Mouse (Mus musculus): ENCODE measurements around the gene Isyna1.

Isyna1 gene

DNA sequence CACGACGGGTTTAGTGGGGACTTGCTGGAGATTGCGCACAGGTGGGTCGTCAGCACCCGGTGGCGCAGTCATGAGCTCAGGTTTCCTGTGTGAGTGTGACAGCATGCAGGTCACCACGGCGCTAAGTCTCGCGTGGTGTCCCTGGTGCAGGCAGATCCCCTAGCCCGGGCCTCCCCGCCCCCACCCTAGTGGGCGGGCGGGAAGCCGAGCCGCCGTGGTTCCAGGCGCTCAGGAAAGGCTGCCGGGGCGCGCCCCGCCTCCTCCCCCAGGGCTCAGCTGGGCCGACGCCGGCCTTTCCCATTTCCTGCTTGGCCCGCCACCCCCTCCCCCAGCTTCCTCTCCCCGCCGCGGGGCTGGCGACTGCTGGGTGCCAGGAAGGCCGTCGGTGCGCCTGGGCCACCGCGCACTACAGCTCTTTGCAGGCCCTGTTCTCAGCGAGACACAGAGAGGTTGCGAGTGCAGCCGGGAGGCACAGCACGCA, 15.2 kb downstream of the Isyna1 start:
- TF ChIP-seq POU5F1 (IDR thresholded peaks at IDR 0.05; ENCODE audit: borderline replicate concordance, low read length) (no peak), NANOG (IDR thresholded peaks at IDR 0.05; ENCODE audit: borderline replicate concordance, low read length) (no peak)
- no peaks in the 10 kb centered on the region for H3K9me3 ChIP-seq (ENCODE audit: low read length)
- H3K4me1 ChIP-seq (replicated peaks; ENCODE audit: low read depth, low read length) = peaks cover 76% of the 10 kb centered on the region
- peak overlapping the region; percentile 93 for H3K4me3 ChIP-seq (replicated peaks; ENCODE audit: low read length)
- peaks cover 10% of the 10 kb centered on the region for H3K27me3 ChIP-seq (ENCODE audit: insufficient read depth, low read length)
- peaks cover 13% of the 10 kb centered on the region for H3K36me3 ChIP-seq (ENCODE audit: insufficient read depth, low read length)

- Histone ChIP-seq H3K9me3 (ENCODE audit: low read length) (no peaks in the 10 kb centered on the region), H3K36me3 (ENCODE audit: insufficient read depth, low read length) (peaks cover 6% of the 10 kb centered on the region), H3K4me1 (replicated peaks; ENCODE audit: low read depth, low read length) (peaks cover 69% of the 10 kb centered on the region), H3K27me3 (ENCODE audit: insufficient read depth, low read length) (peaks cover 10% of the 10 kb centered on the region), H3K4me3 (replicated peaks; ENCODE audit: low read length) (peak overlapping the region; percentile 93)
- TF ChIP-seq NANOG (IDR thresholded peaks at IDR 0.05; ENCODE audit: borderline replicate concordance, low read length) = no peak
- TF ChIP-seq CTCF (conservative IDR thresholded peaks at IDR 0.05; ENCODE audit: low read length) = no peak
- TF ChIP-seq POU5F1 (IDR thresholded peaks at IDR 0.05; ENCODE audit: borderline replicate concordance, low read length) = no peak
These were observed 15.9 kb downstream of the Isyna1 start for GRCm38 (mm10) chr8:70609849-70610795.

DNA sequence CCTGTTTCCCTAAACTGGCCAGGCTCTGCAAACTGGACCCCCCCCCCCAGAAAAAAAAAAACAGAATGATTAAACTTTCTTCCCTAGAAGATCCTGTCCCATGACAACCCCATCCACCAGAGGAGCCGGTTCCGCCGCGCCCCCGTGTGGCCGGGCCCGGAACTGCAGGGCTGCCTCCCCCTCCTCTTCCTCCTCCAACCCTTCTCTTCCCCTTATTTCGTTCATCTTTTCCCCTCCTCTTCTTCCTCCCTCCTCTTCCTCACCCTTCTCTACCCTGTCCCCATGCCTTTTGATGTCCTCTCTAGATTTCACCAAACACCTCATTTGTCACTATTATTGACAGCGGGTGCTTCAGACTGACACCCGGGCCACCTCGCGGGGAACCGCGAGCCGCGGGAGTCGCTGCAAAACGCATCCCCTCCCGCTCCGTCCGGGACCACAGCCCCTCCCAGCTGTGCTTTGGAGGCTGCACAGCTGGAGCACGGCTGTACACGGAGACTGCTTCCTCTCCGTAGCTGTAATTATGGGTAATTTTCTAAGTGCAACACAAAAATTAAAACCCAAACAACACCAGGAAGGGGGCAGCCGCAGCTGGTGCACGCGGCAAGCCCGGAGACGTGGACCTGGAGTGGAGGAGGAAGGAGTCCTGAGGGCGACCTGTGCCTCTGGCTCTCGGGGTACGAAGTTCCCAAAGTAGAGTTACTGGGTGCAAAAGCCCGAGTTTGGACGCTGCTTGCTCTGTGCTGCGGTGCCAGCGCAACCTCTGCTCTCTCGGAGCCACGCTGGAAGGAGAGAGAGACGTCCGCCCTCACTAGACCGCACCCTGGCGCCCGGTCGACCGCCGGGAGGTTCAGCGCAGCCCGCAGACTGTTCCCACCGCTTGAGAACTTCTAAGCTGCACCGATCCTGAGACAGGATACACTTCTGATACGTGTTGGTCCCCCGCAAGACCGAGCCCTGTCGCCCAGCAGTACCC, 16.9 kb downstream of the Isyna1 start:
- no peak for TF ChIP-seq NANOG (IDR thresholded peaks at IDR 0.05; ENCODE audit: borderline replicate concordance, low read length)
- TF ChIP-seq CTCF (conservative IDR thresholded peaks at IDR 0.05; ENCODE audit: low read length) = peak; percentile 92
- Histone ChIP-seq H3K9me3 (ENCODE audit: low read length) (no peaks in the 10 kb centered on the region), H3K36me3 (ENCODE audit: insufficient read depth, low read length) (no peaks in the 10 kb centered on the region; the same call in 1 of the 2 replicates), H3K4me3 (replicated peaks; ENCODE audit: low read length) (peak overlapping the region; percentile 93), H3K27me3 (ENCODE audit: insufficient read depth, low read length) (peaks cover 10% of the 10 kb centered on the region), H3K4me1 (replicated peaks; ENCODE audit: low read depth, low read length) (peaks cover 65% of the 10 kb centered on the region)

DNA sequence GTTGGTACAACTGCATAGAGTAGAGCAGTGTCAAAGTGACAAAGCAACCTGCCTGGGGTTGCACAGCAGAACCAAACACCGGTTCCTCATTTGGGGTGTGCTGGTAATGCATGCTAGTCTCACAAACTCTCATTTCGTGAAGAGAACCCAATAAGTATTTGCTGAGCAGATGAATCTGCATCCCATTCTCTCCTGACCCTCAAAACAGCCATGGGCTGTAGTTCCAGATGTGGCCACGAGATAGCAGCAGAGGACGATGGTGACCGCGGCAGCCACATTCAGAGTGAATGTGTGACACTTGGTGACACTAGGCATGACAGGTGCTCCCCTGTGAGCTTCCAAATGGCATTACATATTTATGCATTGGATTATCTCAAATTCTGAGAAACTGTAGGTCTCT, 17.7 kb downstream of the Isyna1 start:
- no peaks in the 10 kb centered on the region for H3K36me3 ChIP-seq (ENCODE audit: insufficient read depth, low read length)
- H3K9me3 ChIP-seq (ENCODE audit: low read length) = no peaks in the 10 kb centered on the region
- H3K4me1 ChIP-seq (replicated peaks; ENCODE audit: low read depth, low read length) = peaks cover 62% of the 10 kb centered on the region
- TF ChIP-seq CTCF (conservative IDR thresholded peaks at IDR 0.05; ENCODE audit: low read length) = peak; percentile 96
- no peak for TF ChIP-seq POU5F1 (IDR thresholded peaks at IDR 0.05; ENCODE audit: borderline replicate concordance, low read length)
- peak overlapping the region; percentile 93 for H3K4me3 ChIP-seq (replicated peaks; ENCODE audit: low read length)
- H3K27me3 ChIP-seq (ENCODE audit: insufficient read depth, low read length) = peaks cover 10% of the 10 kb centered on the region

DNA sequence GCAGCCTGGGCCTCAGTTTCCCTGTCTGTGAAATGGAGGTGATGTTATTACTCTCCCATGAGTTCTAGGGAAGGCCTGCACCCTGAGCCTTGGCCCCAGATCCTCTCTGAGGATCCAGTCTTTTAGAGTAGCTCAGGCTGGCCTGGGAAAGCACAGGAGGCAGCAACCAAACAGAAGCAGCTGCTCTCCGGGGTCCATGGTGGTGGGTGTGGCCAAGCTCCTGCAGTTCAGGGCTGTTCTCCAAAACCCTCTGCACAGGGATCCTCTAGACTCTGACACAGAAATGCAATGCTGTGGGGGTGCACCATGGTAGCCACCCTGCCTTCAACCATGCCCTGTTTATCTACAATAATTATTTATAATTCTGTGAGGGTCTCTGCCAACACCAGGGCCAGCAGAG, 19.6 kb downstream of the Isyna1 start:
- H3K4me1 ChIP-seq (replicated peaks; ENCODE audit: low read depth, low read length) = peaks cover 68% of the 10 kb centered on the region
- TF ChIP-seq POU5F1 (IDR thresholded peaks at IDR 0.05; ENCODE audit: borderline replicate concordance, low read length) (no peak), NANOG (IDR thresholded peaks at IDR 0.05; ENCODE audit: borderline replicate concordance, low read length) (no peak), CTCF (conservative IDR thresholded peaks at IDR 0.05; ENCODE audit: low read length) (no peak)
- no peaks in the 10 kb centered on the region for H3K36me3 ChIP-seq (ENCODE audit: insufficient read depth, low read length)
- peaks cover 10% of the 10 kb centered on the region for H3K27me3 ChIP-seq (ENCODE audit: insufficient read depth, low read length)
- H3K9me3 ChIP-seq (ENCODE audit: low read length) = no peaks in the 10 kb centered on the region
- H3K4me3 ChIP-seq (replicated peaks; ENCODE audit: low read length) = no peak overlapping the region

DNA sequence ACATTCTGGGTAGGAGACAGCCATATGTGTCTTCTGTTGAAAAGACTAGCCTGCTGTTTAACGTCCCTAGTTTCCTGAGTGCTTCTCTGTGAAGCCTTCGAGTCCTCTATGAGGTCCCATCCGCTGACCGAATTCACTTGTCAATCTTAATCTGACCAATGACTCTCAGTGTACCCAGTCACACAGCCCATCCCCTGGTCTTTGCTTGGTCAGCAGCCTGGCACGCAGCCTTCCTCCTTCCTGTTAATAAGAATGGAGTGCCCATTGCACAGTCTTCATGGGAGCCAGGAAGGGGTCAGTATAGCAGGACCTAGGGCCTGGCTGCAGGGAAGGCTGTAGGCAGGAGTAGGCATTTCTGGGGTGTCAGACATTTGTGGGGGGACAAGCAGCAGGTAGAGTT, 20.3 kb downstream of the Isyna1 start:
- peaks cover 10% of the 10 kb centered on the region for H3K27me3 ChIP-seq (ENCODE audit: insufficient read depth, low read length)
- peaks cover 70% of the 10 kb centered on the region for H3K4me1 ChIP-seq (replicated peaks; ENCODE audit: low read depth, low read length)
- no peaks in the 10 kb centered on the region for H3K9me3 ChIP-seq (ENCODE audit: low read length)
- no peaks in the 10 kb centered on the region for H3K36me3 ChIP-seq (ENCODE audit: insufficient read depth, low read length)
- TF ChIP-seq NANOG (IDR thresholded peaks at IDR 0.05; ENCODE audit: borderline replicate concordance, low read length) = no peak
- TF ChIP-seq CTCF (conservative IDR thresholded peaks at IDR 0.05; ENCODE audit: low read length) = no peak
- H3K4me3 ChIP-seq (replicated peaks; ENCODE audit: low read length) = no peak overlapping the region

DNA sequence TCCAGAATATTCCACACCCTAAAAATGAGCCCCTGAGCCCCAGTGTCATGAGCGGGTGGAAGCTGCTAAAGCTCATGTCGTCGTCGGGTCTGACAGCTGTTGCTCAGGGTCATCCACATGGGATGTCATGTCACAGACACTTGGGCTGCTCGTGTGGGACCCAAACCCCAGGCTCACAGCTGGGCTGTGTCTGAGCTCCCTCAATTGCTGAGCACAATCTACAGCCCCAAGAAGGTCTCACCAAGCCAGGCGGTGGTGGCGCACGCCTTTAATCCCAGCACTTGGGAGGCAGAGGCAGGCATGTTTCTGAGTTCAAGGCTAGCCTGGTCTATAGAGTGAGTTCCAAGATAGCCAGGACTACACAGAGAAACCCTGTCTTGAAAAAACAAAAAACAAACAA, 21.1 kb downstream of the Isyna1 start:
- no peak overlapping the region for H3K4me3 ChIP-seq (replicated peaks; ENCODE audit: low read length)
- no peaks in the 10 kb centered on the region for H3K9me3 ChIP-seq (ENCODE audit: low read length)

GRCm38 (mm10) chr8:70615894-70616293, 21.7 kb downstream of the Isyna1 start, which contains the start of gene Lrrc25:
TSS of gene Lrrc25 (plus strand) at chr8:70616155.
- H3K27me3 ChIP-seq (ENCODE audit: insufficient read depth, low read length) = peaks cover 11% of the 10 kb centered on the region
- no peaks in the 10 kb centered on the region for H3K36me3 ChIP-seq (ENCODE audit: insufficient read depth, low read length)
- peaks cover 74% of the 10 kb centered on the region for H3K4me1 ChIP-seq (replicated peaks; ENCODE audit: low read depth, low read length)
- H3K9me3 ChIP-seq (ENCODE audit: low read length) = no peaks in the 10 kb centered on the region
- no peak within 1 kb of the TSS for H3K4me3 ChIP-seq (replicated peaks; ENCODE audit: low read length)
- no peak for TF ChIP-seq NANOG (IDR thresholded peaks at IDR 0.05; ENCODE audit: borderline replicate concordance, low read length)
- no peak for TF ChIP-seq POU5F1 (IDR thresholded peaks at IDR 0.05; ENCODE audit: borderline replicate concordance, low read length)
- no peak for TF ChIP-seq CTCF (conservative IDR thresholded peaks at IDR 0.05; ENCODE audit: low read length)

More for the DNA sequence above, 21.1 kb downstream of the Isyna1 start:
- no peaks in the 10 kb centered on the region for H3K36me3 ChIP-seq (ENCODE audit: insufficient read depth, low read length)
- H3K4me1 ChIP-seq (replicated peaks; ENCODE audit: low read depth, low read length) = peaks cover 73% of the 10 kb centered on the region
- no peak for TF ChIP-seq POU5F1 (IDR thresholded peaks at IDR 0.05; ENCODE audit: borderline replicate concordance, low read length)
- no peak for TF ChIP-seq NANOG (IDR thresholded peaks at IDR 0.05; ENCODE audit: borderline replicate concordance, low read length)
- TF ChIP-seq CTCF (conservative IDR thresholded peaks at IDR 0.05; ENCODE audit: low read length) = no peak
- H3K27me3 ChIP-seq (ENCODE audit: insufficient read depth, low read length) = peaks cover 10% of the 10 kb centered on the region
